11 mouse cellular contexts compared by ENCODE assay signal in genomic region chr5:90900147-90900546, GRCm38 (mm10). TPM values are rescaled to one million over a fixed set of nuclear protein-coding genes. Genes with fewer than 3 reads are reported as not detected.
DNase-seq lines count a peak whose midpoint lies in the region; ATAC-seq lines count a peak whose summit lies in the region.
"Had no signal": no experiment of that assay in that cellular context is flagged by ENCODE, and none has a peak within 500 bp of the region (broad histone marks: within the 10 kb centered on the region; RNA-seq: fewer than 3 reads in every experiment).

No protein-coding gene starts in this region.

- no peak overlapping the region for H3K4me3 ChIP-seq in kidney, embryonic 14.5 days (ENCODE audit: low read length)
- H3K4me3 ChIP-seq: megakaryocyte, embryonic 14.5 days had no signal

- no peak overlapping the region for H3K9ac ChIP-seq in kidney, embryonic 14.5 days (ENCODE audit: low read depth, low read length)

- WGBS in kidney, embryonic 14.5 days: 62% methylated on average over 7 of the region's 7 CpGs

- intact Hi-C loops in left cerebral cortex, postnatal 36 days (cut with DNase I): no loop called here

- no peaks in the 10 kb centered on the region for H3K9me3 ChIP-seq in kidney, embryonic 14.5 days (ENCODE audit: control insufficient read depth, low read length)
- H3K9me3 ChIP-seq: megakaryocyte, embryonic 14.5 days had no signal

- H3K4me1 ChIP-seq in kidney, embryonic 14.5 days (ENCODE audit: control insufficient read depth, insufficient read depth, low read length): 0 out of 2 replicates have a peak, but pooled peaks cover 4% of the 10 kb centered on the region

- no peak for ATAC-seq in kidney, embryonic 14.5 days (ENCODE audit: low FRiP score, low TSS enrichment)
- ATAC-seq: Patski had no signal

- no peak overlapping the region for H3K4me2 ChIP-seq in kidney, embryonic 14.5 days (replicated peaks; ENCODE audit: low read depth, low read length)

- H3K36me3 ChIP-seq in kidney, embryonic 14.5 days (ENCODE audit: control insufficient read depth, insufficient read depth, low read length): no peaks in the 10 kb centered on the region

- H3K27me3 ChIP-seq in kidney, embryonic 14.5 days (ENCODE audit: control insufficient read depth, insufficient read depth, low read length): no peaks in the 10 kb centered on the region; the same call in 1 of the 2 replicates
- H3K27me3 ChIP-seq: Patski had no signal

- DNase-seq in kidney, adult 11 months: peak; percentile 42
- peak; percentile 78 for DNase-seq in adrenal gland, postnatal 10 days
- DNase-seq in gastrocnemius, postnatal 25 days: peak; percentile 39
- peak; percentile 73 for DNase-seq in lung, postnatal 25 days (ENCODE audit: low spot score)
- DNase-seq in thymus, postnatal 0 days (ENCODE audit: low spot score): no peak
- DNase-seq in left cerebral cortex, postnatal 36 days (ENCODE audit: low spot score in 2 of 2): no peak
- no peak for DNase-seq in left cerebral cortex, adult 9 months (ENCODE audit: low spot score in 2 of 2)

- H3K27ac ChIP-seq in kidney, embryonic 14.5 days (ENCODE audit: low read depth, low read length): no peak overlapping the region

RNA-seq across cellular contexts. Expression of gene Cxcl2, which starts 3.5 kb away (rescaled TPM):
- polyA plus RNA-seq in kidney, embryonic 14.5 days (2014; fragmentation: Nextera tagmentation; extraction: Ambion mirVana): 0.13 TPM in 1 of 2 replicates, not detected in the other
- total RNA-seq in adrenal gland, postnatal 10 days (2021): under 1 TPM in 1 of 2 experiments, not detected in 1; 0.36 TPM
- total RNA-seq in gastrocnemius, postnatal 25 days (2021): not detected
- 0.54 and 0.98 TPM in 2 replicates for polyA plus RNA-seq in thymus, postnatal 0 days (2015; fragmentation: Nextera tagmentation; extraction: Ambion mirVana)
- not detected for total RNA-seq in left cerebral cortex, postnatal 36 days (2021)
- total RNA-seq: gastrocnemius, postnatal 36 days had no signal

RNA-seq across cellular contexts. Expression of gene Cxcl1, which starts 9.1 kb away (rescaled TPM):
- polyA plus RNA-seq in kidney, embryonic 14.5 days (2014; fragmentation: Nextera tagmentation; extraction: Ambion mirVana): 0.85 and 1.7 TPM in 2 replicates
- 1 to 10 TPM; 1.3 TPM for total RNA-seq in adrenal gland, postnatal 10 days (2021)
- under 1 TPM in 1 of 2 experiments, not detected in 1; 0.24 TPM for total RNA-seq in gastrocnemius, postnatal 25 days (2021)
- polyA plus RNA-seq in thymus, postnatal 0 days (2015; fragmentation: Nextera tagmentation; extraction: Ambion mirVana): 1.6 and 2.1 TPM in 2 replicates
- total RNA-seq in left cerebral cortex, postnatal 36 days (2021): not detected

RNA-seq across cellular contexts. Expression of gene Mthfd2l, which starts 30.8 kb away (rescaled TPM):
- 59.5 and 72.7 TPM in 2 replicates for polyA plus RNA-seq in kidney, embryonic 14.5 days (2014; fragmentation: Nextera tagmentation; extraction: Ambion mirVana)
- total RNA-seq in adrenal gland, postnatal 10 days (2021): 10 to 100 TPM; 14.8 to 16.1 TPM
- total RNA-seq in gastrocnemius, postnatal 25 days (2021): 1 to 10 TPM; 6.5 to 8.8 TPM
- polyA plus RNA-seq in thymus, postnatal 0 days (2015; fragmentation: Nextera tagmentation; extraction: Ambion mirVana): 27.5 and 27.7 TPM in 2 replicates
- total RNA-seq in left cerebral cortex, postnatal 36 days (2021): 10 to 100 TPM; 17.0 to 17.8 TPM

Comparison
In these comparisons a context has a peak if more than half of its experiments do, and no peak if none do; other contexts are left out.
1. DNase-seq: peak in kidney, adult 11 months (single experiment), adrenal gland, postnatal 10 days (single experiment), gastrocnemius, postnatal 25 days (single experiment) and lung, postnatal 25 days (single experiment); none in thymus, postnatal 0 days (single experiment), left cerebral cortex, postnatal 36 days (0 of 2) and left cerebral cortex, adult 9 months (0 of 2).